Mouse (Mus musculus) intestine, postnatal 0 days (tissue): ENCODE measurements around the gene Gm3164. TPM values are rescaled to one million over a fixed set of nuclear protein-coding genes. Genes with fewer than 3 reads are reported as not detected.
"Not testable (repeated sequence)": the region's sequence is repeated elsewhere in the genome, so short reads cannot be mapped to it uniquely, and the experiment has no call there.

ENCODE experiments used
- ATAC-seq: fragments of 200-750 bp; cut with Nextera tagmentation; 2 replicates; pipeline ENCODE4 v1.8.0; 2017; ENCODE audit warnings: mild to moderate bottlenecking, moderate TSS enrichment, moderate library complexity
- H3K27ac ChIP-seq: fragments of 300-500 bp; sonication (generic); 2 replicates; pipeline ENCODE4 v1.5.1; 2014; ENCODE audit warnings: mild to moderate bottlenecking, low read depth, low read length, moderate library complexity
- H3K27me3 ChIP-seq: fragments of 300-500 bp; sonication (generic); replicated peaks from 2 replicates; pipeline ENCODE4 v1.6.1; 2014; ENCODE audit warnings: low read length, mixed read lengths; ENCODE audit not compliant: control insufficient read depth, insufficient read depth
- H3K36me3 ChIP-seq: fragments of 300-500 bp; sonication (generic); 2 replicates; pipeline ENCODE4 v1.6.1; 2014; ENCODE audit warnings: mild to moderate bottlenecking, moderate library complexity; ENCODE audit not compliant: control insufficient read depth, insufficient read depth
- H3K4me1 ChIP-seq: fragments of 300-500 bp; sonication (generic); replicated peaks from 2 replicates; pipeline ENCODE4 v1.6.1; 2014; ENCODE audit warnings: antibody characterized with exemption, low read length, mixed read lengths; ENCODE audit not compliant: control insufficient read depth, insufficient read depth
- H3K4me2 ChIP-seq: fragments of 300-500 bp; sonication (generic); replicated peaks from 2 replicates; pipeline ENCODE4 v1.6.1; 2014; ENCODE audit warnings: low read depth, mild to moderate bottlenecking, moderate library complexity
- H3K4me3 ChIP-seq: fragments of 300-500 bp; sonication (generic); 2 replicates; pipeline ENCODE4 v1.5.1; 2014; ENCODE audit warnings: low read depth, low read length
- H3K9ac ChIP-seq: fragments of 300-500 bp; sonication (generic); 2 replicates; pipeline ENCODE4 v1.6.1; 2014; ENCODE audit warnings: mild to moderate bottlenecking, low read depth, low read length
- H3K9me3 ChIP-seq: fragments of 300-500 bp; sonication (generic); 2 replicates; pipeline ENCODE4 v1.6.1; 2016; ENCODE audit warnings: mixed run types; ENCODE audit not compliant: control insufficient read depth
- WGBS: fragments of 180-500 bp; shearing (Covaris S2); extraction: QIAGEN DNeasy Blood & Tissue Kit; methylation state at CpG from one replicate; pipeline ENCODE4 v1.1.7; 2014; 5-methylcytosine and 5-hydroxymethylcytosine counted together
- polyA plus RNA-seq: library from polyadenylated mRNA; unstranded; fragments of >200 nt; fragmentation: Nextera tagmentation; extraction: Ambion mirVana; gene quantifications from 2 replicates; pipeline ENCODE4 v1.2.1, GENCODE M21; 2015

Gm3164 gene
- polyA plus RNA-seq, result 0.18 TPM in 1 of 2 replicates, not detected in the other

DNA sequence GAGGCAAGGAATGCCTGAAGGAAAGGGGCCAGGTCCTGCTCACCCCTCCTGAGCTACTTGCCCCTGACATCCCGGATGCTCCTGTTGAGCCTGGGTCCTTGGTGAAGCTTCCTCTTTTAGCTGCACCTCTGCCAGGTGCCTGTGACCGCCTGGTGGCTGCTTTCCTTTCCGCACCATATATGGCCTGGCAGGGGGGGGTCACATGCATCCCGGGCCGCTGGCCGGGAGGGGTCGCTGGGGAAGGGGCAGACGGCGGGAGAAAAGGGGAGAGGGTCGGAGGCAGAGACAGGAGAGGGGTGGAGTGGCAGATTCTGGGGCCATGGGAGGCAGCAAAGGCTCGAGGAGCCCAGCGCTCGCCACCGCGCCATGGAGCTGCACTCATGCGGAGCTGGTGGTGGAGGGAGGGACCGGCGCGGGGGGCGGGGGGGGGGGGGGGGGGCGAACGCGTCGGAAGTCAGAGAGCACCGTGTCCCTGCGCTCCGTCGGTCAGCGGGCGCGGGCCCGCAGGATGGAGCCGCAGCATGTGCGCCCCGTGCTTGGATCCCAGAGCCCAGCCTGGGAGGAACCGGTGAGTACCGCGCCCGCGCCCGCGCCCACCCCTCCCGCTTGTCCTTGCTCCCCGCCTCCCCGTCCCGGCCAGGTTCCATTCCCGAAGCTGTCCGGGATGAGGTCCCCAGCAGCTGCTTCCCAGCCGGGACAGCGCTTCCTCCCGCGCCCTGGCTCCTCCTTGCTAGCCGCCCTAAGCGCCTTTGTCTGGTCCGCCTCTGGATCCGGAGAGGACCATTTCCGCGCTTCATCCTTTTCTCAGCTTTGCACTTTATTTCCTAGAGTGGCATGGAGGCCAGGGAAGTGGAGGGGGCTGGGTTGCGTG lies at the start of gene Gm3164:
Gene Gm3164 (plus strand): TSS at position 484 of the 871 bp plus-strand sequence.
- 2% methylated on average over 30 of the region's 59 CpGs for WGBS
- not testable (repeated sequence) for H3K4me1 ChIP-seq, H3K9ac ChIP-seq, ATAC-seq, H3K9me3 ChIP-seq, H3K27me3 ChIP-seq, H3K36me3 ChIP-seq, H3K4me3 ChIP-seq, H3K27ac ChIP-seq
- peak within 1 kb of the TSS; percentile 41 for H3K4me2 ChIP-seq

DNA sequence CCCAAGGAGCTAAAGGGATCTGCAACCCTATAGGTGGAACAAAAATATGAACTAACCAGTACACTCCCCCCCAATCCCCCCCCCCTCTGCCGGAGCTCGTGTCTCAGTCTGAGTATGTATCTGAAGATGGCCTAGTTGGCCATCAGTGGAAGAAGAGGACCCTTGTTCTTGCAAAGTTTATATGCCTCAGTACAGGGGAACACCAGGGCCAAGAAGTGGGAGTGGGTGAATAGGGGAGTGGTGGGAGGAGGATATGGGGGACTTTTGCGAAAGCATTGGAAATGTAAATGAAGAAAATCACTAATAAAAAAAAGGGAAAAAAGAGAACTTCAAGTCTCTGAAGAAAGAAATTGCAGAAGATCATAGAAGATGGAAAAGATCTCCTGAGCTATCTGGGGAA lies 46.3 kb upstream of the Gm3164 start:
- H3K9ac ChIP-seq, H3K4me3 ChIP-seq, H3K4me1 ChIP-seq, H3K27me3 ChIP-seq, H3K36me3 ChIP-seq, H3K9me3 ChIP-seq, H3K4me2 ChIP-seq, H3K27ac ChIP-seq, ATAC-seq: not testable (repeated sequence)
- 89% methylated on average over 3 of the region's 3 CpGs for WGBS

DNA sequence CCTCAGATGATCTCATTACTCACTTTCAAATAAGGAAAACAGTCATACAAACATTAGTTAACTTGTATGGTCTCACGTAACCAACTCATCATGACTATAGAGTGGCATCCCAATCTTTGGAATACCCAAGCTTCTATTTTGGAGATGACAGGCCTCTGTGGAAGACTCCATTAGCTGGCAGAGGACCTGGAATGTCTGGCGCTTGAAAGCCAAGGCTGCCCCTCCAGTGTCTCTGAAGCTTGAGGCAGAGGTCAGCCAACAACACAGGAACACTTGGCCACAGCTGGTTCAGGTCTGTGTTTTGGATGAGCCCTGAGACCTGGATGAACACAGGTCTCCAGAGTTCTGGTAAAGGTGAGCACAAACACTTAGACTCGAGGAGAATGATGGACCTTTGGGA lies 45.6 kb upstream of the Gm3164 start:
- H3K9me3 ChIP-seq, ATAC-seq, H3K36me3 ChIP-seq, H3K27ac ChIP-seq, H3K4me3 ChIP-seq, H3K4me1 ChIP-seq, H3K4me2 ChIP-seq, H3K27me3 ChIP-seq, H3K9ac ChIP-seq: not testable (repeated sequence)
- WGBS, result 65% methylated on average over 3 of the region's 3 CpGs

DNA sequence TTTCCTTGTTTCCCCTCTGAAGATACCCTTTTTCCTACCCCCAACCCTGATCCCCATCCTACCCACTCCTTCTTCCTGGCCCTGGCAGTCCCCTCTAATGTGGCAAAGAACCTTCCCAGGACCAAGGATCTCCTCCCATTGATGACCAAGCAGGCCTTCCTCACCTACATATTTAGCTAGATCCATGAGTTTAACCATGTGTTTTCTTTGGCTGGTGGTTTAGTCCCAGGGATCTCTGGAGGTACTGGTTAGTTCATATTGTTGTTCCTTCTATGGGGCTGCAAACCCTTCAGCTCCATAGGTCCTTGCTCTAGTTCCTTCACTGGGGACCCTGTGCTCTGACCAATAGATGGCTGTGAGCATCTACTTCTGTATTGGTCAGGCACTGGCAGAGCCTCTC lies 37.4 kb upstream of the Gm3164 start:
- not testable (repeated sequence) for H3K27me3 ChIP-seq, H3K4me2 ChIP-seq

DNA sequence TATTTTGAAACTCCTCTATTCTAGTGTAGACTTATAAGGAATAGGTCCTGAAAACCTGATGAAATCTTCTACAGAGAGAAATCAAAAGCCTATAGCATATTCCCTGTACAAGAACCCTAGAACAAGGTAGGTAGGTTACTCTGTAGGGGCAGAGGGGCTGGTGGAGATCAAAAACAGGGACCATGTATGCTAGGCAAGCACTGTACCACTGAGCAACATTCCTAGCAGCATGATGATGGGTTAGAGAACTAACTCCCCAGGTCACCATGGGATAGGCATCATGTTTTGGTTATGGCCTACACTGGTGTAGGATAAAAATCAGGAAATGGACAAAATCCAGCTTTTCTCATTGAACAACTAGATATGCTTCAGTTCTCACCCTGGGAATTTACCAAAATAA lies 29.6 kb upstream of the Gm3164 start:
- ATAC-seq, result not testable (repeated sequence)

More for the DNA sequence above, 37.4 kb upstream of the Gm3164 start:
- not testable (repeated sequence) for H3K27ac ChIP-seq, H3K4me3 ChIP-seq, ATAC-seq, H3K4me1 ChIP-seq, H3K36me3 ChIP-seq, H3K9ac ChIP-seq, H3K9me3 ChIP-seq

DNA sequence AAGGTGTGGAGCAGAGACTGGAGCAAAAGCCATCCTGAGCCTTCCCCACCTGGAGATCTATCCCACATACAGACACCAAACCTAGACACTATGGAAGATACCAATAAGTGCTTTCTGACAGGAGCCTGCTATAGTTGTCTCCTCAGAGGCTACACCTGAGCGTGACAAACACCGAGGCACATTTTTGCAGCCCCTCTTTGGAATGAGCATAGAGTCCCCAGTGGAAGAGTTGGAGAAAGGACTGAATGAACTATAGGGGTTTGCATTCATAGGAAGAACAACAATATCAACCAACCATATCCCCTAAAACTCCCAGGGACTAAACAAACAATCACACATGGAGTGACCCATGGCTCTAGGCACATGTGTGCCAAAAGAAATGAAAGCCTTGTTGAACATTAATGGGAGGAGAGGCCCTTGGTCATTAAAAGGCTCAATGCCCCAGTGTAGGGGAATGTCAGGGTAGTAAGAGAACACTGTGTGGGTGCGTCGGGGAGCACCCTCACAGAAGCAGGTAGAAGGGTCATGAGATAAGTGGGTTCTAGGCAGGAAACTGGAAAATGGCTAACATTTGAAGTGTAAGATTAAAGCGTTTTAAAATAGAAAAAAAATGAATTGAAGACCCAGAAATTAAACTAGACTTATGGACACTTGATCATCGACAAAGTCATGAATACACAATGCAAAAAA lies 22.3 kb upstream of the Gm3164 start:
- H3K4me2 ChIP-seq, H3K9ac ChIP-seq, H3K27me3 ChIP-seq, ATAC-seq, H3K9me3 ChIP-seq, H3K4me3 ChIP-seq, H3K27ac ChIP-seq, H3K4me1 ChIP-seq, H3K36me3 ChIP-seq: not testable (repeated sequence)
- 100% methylated on average over 3 of the region's 6 CpGs for WGBS

More for the DNA sequence above, 29.6 kb upstream of the Gm3164 start:
- H3K4me2 ChIP-seq, H3K9ac ChIP-seq, H3K27ac ChIP-seq, H3K4me1 ChIP-seq, H3K36me3 ChIP-seq, H3K27me3 ChIP-seq, H3K9me3 ChIP-seq, H3K4me3 ChIP-seq: not testable (repeated sequence)

DNA sequence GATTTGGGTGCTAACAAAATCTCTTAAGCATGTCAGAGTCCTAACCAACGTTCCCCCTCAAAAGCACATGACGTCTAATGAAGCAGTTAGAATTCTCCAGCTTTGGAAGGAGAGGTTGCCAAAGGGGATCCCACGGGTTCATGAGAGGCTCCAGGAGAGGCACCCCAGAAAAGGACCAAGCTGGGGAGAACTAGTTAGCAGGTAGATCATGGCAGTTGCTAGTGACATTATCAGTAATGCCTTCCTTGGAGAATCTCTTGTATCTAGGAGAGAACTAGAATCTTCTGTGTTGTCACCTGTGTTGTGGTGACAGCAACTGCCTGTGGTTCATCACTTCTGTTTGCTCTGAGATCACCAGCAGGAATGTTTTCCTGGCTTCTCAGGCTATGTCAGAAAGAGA lies 18.0 kb upstream of the Gm3164 start, which contains the start of gene Gm3159:
Gene Gm3159 (plus strand): TSS at position 301 of the 400 bp plus-strand sequence.
- ATAC-seq, H3K9ac ChIP-seq, H3K4me1 ChIP-seq, H3K27ac ChIP-seq, H3K27me3 ChIP-seq, H3K4me3 ChIP-seq, H3K9me3 ChIP-seq, H3K36me3 ChIP-seq, H3K4me2 ChIP-seq: not testable (repeated sequence)
- WGBS, result 85% methylated on average over 2 of the region's 3 CpGs

DNA sequence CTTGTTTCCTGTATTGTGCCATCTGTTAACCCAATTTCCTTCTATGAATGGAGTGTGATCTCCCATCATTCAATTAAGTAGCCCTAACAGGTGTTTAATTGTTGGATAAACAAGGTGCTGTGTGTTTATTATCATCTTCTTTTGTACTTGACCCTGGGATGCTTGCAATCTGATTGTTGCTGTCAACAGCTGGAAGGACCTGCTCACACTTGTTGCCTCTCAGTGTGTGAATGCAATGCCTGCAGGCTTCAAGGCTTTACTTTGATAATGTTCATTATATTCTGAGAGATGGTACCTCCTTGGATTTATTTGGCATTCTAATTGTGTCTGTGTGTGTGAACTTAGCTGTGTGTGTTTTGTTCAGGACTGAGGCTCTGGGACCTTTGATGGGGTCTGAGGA lies 16.6 kb upstream of the Gm3164 start:
- not testable (repeated sequence) for H3K4me1 ChIP-seq, H3K36me3 ChIP-seq, H3K4me3 ChIP-seq, H3K27me3 ChIP-seq, H3K9me3 ChIP-seq, H3K4me2 ChIP-seq, H3K27ac ChIP-seq, H3K9ac ChIP-seq, ATAC-seq

DNA sequence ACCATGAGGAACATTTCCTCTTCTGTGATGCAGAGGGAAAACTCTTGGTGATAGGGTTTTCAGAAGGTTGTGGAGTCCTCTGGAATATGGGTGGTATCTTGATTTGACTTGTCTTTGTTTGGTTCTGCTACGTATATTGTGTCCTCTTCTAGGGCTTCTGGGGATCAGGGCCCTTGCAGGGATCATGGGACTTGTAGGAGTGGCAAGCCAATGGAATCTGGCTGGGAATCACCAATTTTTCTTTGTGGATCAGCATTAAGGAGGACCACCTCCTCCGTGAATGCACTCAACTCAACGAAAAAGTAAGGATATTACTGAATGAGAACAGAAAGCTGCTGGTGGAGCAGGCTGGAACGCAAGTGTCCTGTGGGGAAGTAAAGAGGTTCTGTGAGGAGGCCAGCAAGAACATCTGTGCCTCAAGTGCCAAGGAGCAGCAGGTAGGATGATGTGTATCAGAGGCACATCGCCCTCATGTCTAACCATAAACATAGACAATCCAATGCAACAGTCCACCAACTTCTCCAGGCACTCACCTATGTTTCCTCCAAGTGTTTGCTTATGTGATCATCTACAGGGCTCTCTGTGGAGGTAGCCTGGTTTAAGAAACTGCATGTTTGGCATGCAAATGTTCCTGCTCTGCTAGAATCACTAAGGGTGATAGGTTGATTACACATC lies 15.0 kb upstream of the Gm3164 start:
- H3K9ac ChIP-seq, ATAC-seq, H3K4me3 ChIP-seq, H3K9me3 ChIP-seq, H3K27me3 ChIP-seq, H3K36me3 ChIP-seq, H3K4me1 ChIP-seq, H3K4me2 ChIP-seq, H3K27ac ChIP-seq: not testable (repeated sequence)
- WGBS, result 80% methylated on average over 5 of the region's 5 CpGs
